Mouse (Mus musculus) cortical plate, adult 2 months (tissue): ENCODE data around the gene Fam213a. TPM values are rescaled to one million over a fixed set of nuclear protein-coding genes. Genes with fewer than 3 reads are reported as not detected.

Source experiments
- H3K27ac ChIP-seq: fragments of 200-500 bp; 2 replicates; pipeline ENCODE4 v1.5.1; 2012; ENCODE audit warnings: low read length, control low read depth, inconsistent platforms; ENCODE audit not compliant: insufficient read depth
- H3K4me1 ChIP-seq: fragments of 200-500 bp; 2 replicates; pipeline ENCODE4 v1.6.1; 2011; ENCODE audit warnings: low read length; ENCODE audit not compliant: control insufficient read depth, insufficient read depth
- H3K4me3 ChIP-seq: fragments of 200-500 bp; 2 replicates; pipeline ENCODE4 v1.5.1; 2011; ENCODE audit warnings: mild to moderate bottlenecking, low read length, control low read depth; ENCODE audit not compliant: insufficient read depth
- CTCF ChIP-seq: fragments of 200-500 bp; IDR thresholded peaks from 2 replicates; pipeline ENCODE4 v1.5.1; 2011; ENCODE audit warnings: mild to moderate bottlenecking, control low read depth, low read length; ENCODE audit not compliant: insufficient read depth; ENCODE audit errors: extremely low read depth
- POLR2A ChIP-seq: fragments of 200-500 bp; IDR thresholded peaks from 2 replicates; pipeline ENCODE4 v1.6.1; 2011; ENCODE audit warnings: mild to moderate bottlenecking, low read length, control low read depth; ENCODE audit not compliant: insufficient read depth; ENCODE audit errors: extremely low read depth
- polyA plus RNA-seq: library from polyadenylated mRNA; depleted of rRNA; stranded (reverse); fragments of >200 nt; gene quantifications from 2 replicates; pipeline ENCODE4 v1.2.3, GENCODE M21; 2012

The Fam213a gene
- polyA plus RNA-seq, 1 experiment, result 125 TPM

DNA sequence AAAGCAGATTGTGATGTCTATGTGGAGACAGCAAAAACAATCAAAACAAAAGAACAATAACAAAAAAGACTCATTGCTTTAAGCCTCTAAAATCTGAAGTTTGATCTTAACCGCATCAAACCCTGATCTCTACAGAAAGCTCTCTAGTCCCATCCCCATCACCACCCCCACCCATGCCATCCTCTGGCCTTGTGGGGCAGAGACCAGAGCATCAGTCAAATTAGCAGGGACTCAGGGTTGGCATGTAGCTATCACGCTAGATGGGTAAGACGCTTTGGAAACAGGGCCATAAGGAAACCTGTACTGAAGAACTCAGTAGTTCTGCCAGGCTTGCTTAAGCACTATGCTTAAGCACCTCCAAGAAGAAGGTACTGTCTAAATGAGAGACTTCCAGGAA lies 49.4 kb downstream of the Fam213a start:
- Histone ChIP-seq H3K4me1 (peaks cover 10% of the 10 kb centered on the region; the same call in 1 of the 2 replicates), H3K27ac (no peak overlapping the region), H3K4me3 (no peak overlapping the region)
- TF ChIP-seq CTCF (no peak), POLR2A (no peak)

DNA sequence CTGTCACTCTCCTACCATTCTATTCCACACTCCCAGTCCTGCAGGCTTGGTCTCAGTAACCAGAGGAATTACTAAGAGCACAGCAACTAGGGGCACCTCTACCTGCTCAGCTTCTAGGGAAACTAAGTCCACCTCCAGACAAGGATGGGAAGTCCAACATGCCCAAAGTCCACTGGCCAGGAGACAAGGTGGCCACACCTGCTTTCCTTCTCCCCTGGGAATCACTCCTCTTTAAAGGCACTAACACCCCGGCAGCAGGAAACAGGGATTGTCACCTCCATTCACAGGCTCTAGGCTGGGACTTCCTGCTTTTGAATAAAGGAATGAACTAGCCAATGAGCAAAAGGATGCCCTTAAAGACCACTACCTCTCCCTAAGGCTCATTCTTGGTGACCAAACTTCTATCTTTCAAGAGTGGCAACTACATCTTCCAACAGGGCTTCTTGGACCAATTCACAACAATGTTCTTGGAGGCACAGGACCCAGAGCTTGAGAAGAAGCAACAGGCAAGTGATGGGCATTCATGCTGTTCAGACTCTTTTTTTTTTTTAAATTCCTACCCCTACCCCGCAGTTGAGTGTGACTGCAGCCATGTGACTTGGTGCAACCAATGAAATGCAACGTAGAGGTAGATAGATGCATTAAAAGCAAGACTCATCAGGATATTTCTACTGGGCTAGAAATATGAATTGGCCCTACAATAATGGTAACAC lies 49.9 kb downstream of the Fam213a start:
- Histone ChIP-seq H3K27ac (no peak overlapping the region), H3K4me1 (peaks cover 11% of the 10 kb centered on the region; the same call in 1 of the 2 replicates), H3K4me3 (no peak overlapping the region)
- TF ChIP-seq CTCF (no peak), POLR2A (no peak)

- Histone ChIP-seq H3K4me1 (peaks cover 15% of the 10 kb centered on the region), H3K27ac (no peak overlapping the region), H3K4me3 (no peak overlapping the region)
- TF ChIP-seq CTCF (no peak), POLR2A (no peak)
Observed at GRCm38 (mm10) chr14:40962365-40963290, 51.0 kb downstream of the Fam213a start.

DNA sequence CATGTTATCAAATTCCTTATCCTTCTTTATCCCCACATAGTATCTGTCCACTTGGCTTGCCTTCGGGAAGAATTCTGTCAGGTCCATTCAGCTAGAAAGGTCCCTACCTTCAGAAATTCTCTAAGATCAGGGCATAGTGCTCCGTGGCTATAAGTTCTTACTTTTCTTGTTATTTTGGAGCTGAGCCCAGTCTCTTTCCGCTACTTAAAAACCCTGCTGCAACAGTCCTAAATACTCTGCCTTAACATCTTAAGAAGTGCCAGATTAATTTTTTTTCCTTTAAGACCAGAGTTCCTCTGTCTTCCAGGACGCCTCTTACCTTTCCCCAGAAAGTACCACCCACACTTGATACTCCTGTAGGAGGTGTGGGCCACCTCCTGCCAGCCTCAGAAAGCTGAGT lies 53.4 kb downstream of the Fam213a start:
- TF ChIP-seq CTCF, result no peak
- TF ChIP-seq POLR2A, result no peak
- Histone ChIP-seq H3K4me3 (no peak overlapping the region), H3K27ac (no peak overlapping the region; the same call in 1 of the 2 replicates), H3K4me1 (peaks cover 27% of the 10 kb centered on the region)

- TF ChIP-seq CTCF (no peak), POLR2A (no peak)
- Histone ChIP-seq H3K4me3 (no peak overlapping the region), H3K27ac (peak overlapping the region; percentile 66), H3K4me1 (peaks cover 25% of the 10 kb centered on the region)
Observed at GRCm38 (mm10) chr14:40959586-40959985, 54.0 kb downstream of the Fam213a start.

- Histone ChIP-seq H3K27ac (peak overlapping the region; percentile 66), H3K4me1 (peaks cover 26% of the 10 kb centered on the region), H3K4me3 (no peak overlapping the region)
- TF ChIP-seq CTCF (no peak), POLR2A (no peak)
Observed at GRCm38 (mm10) chr14:40958986-40959381, 54.6 kb downstream of the Fam213a start.

- 0 out of 2 replicates have a peak, but pooled peaks have one; percentile 18 for TF ChIP-seq POLR2A
- TF ChIP-seq CTCF, result no peak
- H3K4me1 ChIP-seq, result peaks cover 28% of the 10 kb centered on the region
- peak overlapping the region; percentile 66 for H3K27ac ChIP-seq
- no peak overlapping the region for H3K4me3 ChIP-seq
Observed at GRCm38 (mm10) chr14:40958083-40958985, 55.3 kb downstream of the Fam213a start.

- Histone ChIP-seq H3K4me1 (peaks cover 32% of the 10 kb centered on the region), H3K4me3 (no peak overlapping the region), H3K27ac (peak overlapping the region; percentile 66)
- TF ChIP-seq POLR2A, result no peak
- no peak for TF ChIP-seq CTCF
Observed at GRCm38 (mm10) chr14:40957607-40958006, 56.0 kb downstream of the Fam213a start.
